In genomic region chr2:118763469-118763868, GRCm38 (mm10) we compare ENCODE assay signal across 10 mouse cellular contexts. TPM values are rescaled to one million over a fixed set of nuclear protein-coding genes. Genes with fewer than 3 reads are reported as not detected.
DNase-seq lines count a peak whose midpoint lies in the region; ATAC-seq and TF ChIP-seq lines count a peak whose summit lies in the region.
"Had no signal": no experiment of that assay in that cellular context is flagged by ENCODE, and none has a peak within 500 bp of the region (broad histone marks: within the 10 kb centered on the region; RNA-seq: fewer than 3 reads in every experiment).

No protein-coding gene starts in this region.

- H3K9me3 ChIP-seq in intestine, embryonic 14.5 days (ENCODE audit: control insufficient read depth, low read length), result no peaks in the 10 kb centered on the region
- H3K9me3 ChIP-seq in intestine, embryonic 16.5 days (ENCODE audit: control insufficient read depth, low read length), result no peaks in the 10 kb centered on the region
- no peaks in the 10 kb centered on the region for H3K9me3 ChIP-seq in heart, embryonic 14.5 days (ENCODE audit: control insufficient read depth, low read length)

- H3K4me3 ChIP-seq in intestine, embryonic 14.5 days (ENCODE audit: low read depth, low read length), result no peak overlapping the region
- H3K4me3 ChIP-seq in intestine, embryonic 16.5 days (ENCODE audit: low read length), result no peak overlapping the region
- H3K4me3 ChIP-seq in heart, embryonic 14.5 days (ENCODE audit: control insufficient read depth in 1 of 2, insufficient read depth in 1 of 2, low read depth in 1 of 2, low read length in 2 of 2), result no peak overlapping the region
- no peak overlapping the region for H3K4me3 ChIP-seq in layer of hippocampus, adult 2 months
- no peak overlapping the region for H3K4me3 ChIP-seq in olfactory bulb, adult 2 months (ENCODE audit: insufficient read depth, low read depth, low read length)

- H3K36me3 ChIP-seq in intestine, embryonic 14.5 days (ENCODE audit: control insufficient read depth, insufficient read depth, low read length), result no peaks in the 10 kb centered on the region
- no peaks in the 10 kb centered on the region for H3K36me3 ChIP-seq in intestine, embryonic 16.5 days (ENCODE audit: control insufficient read depth, insufficient read depth, low read length)
- H3K36me3 ChIP-seq in heart, embryonic 14.5 days (ENCODE audit: control insufficient read depth, insufficient read depth, low read length), result peaks cover 5% of the 10 kb centered on the region

- DNase-seq in intestine, embryonic 14.5 days (ENCODE audit: low spot score), result no peak
- peak; percentile 84 for DNase-seq in NIH3T3 (ENCODE audit: low read depth)
- peak in 1 of 2 experiments; percentile 85 for DNase-seq in layer of hippocampus, adult 2 months (ENCODE audit: low spot score in 2 of 2)
- DNase-seq in gastrocnemius, postnatal 4 days (ENCODE audit: low spot score in 2 of 2), result no peak
- DNase-seq in embryo, embryonic 10.5 days (ENCODE audit: low spot score), result no peak

- 58% methylated on average over 7 of the region's 7 CpGs for WGBS in intestine, embryonic 14.5 days
- 64% methylated on average over 7 of the region's 7 CpGs for WGBS in intestine, embryonic 16.5 days
- WGBS in heart, embryonic 14.5 days, result 66% methylated on average over 7 of the region's 7 CpGs
- 36% methylated on average over 7 of the region's 7 CpGs for WGBS in olfactory bulb, adult 2 months

- TF ChIP-seq POLR2A in olfactory bulb, adult 2 months (IDR thresholded peaks at IDR 0.05; ENCODE audit: insufficient read depth, low read depth, low read length), result no peak

- H3K27me3 ChIP-seq in intestine, embryonic 14.5 days (replicated peaks; ENCODE audit: control insufficient read depth, insufficient read depth, low read length), result no peaks in the 10 kb centered on the region
- H3K27me3 ChIP-seq in intestine, embryonic 16.5 days (replicated peaks; ENCODE audit: control insufficient read depth, insufficient read depth, low read length), result no peaks in the 10 kb centered on the region
- H3K27me3 ChIP-seq in heart, embryonic 14.5 days (ENCODE audit: control insufficient read depth, insufficient read depth, low read length), result no peaks in the 10 kb centered on the region
- H3K27me3 ChIP-seq: Patski had no signal

- no peak for TF ChIP-seq CTCF in layer of hippocampus, adult 2 months (conservative IDR thresholded peaks at IDR 0.05)
- TF ChIP-seq CTCF in olfactory bulb, adult 2 months (IDR thresholded peaks at IDR 0.05; ENCODE audit: insufficient read depth, low read depth, low read length), result no peak

- H3K4me1 ChIP-seq in intestine, embryonic 14.5 days (replicated peaks; ENCODE audit: control insufficient read depth, insufficient read depth, low read length), result peaks cover 29% of the 10 kb centered on the region
- H3K4me1 ChIP-seq in intestine, embryonic 16.5 days (ENCODE audit: control insufficient read depth, insufficient read depth, low read length), result peaks cover 52% of the 10 kb centered on the region
- H3K4me1 ChIP-seq in heart, embryonic 14.5 days (ENCODE audit: control insufficient read depth in 2 of 2, insufficient read depth in 2 of 2, low read length in 2 of 2), result peaks cover 43 to 44% of the 10 kb centered on the region in 2 experiments
- H3K4me1 ChIP-seq in olfactory bulb, adult 2 months (ENCODE audit: control insufficient read depth, insufficient read depth, low read length), result peaks cover 52% of the 10 kb centered on the region

- no peak overlapping the region for H3K9ac ChIP-seq in intestine, embryonic 14.5 days (ENCODE audit: low read length)
- H3K9ac ChIP-seq in intestine, embryonic 16.5 days (ENCODE audit: low read depth, low read length), result no peak overlapping the region; the same call in 1 of the 2 replicates
- H3K9ac ChIP-seq in heart, embryonic 14.5 days (ENCODE audit: low read length), result peak overlapping the region; percentile 28; the same call in 1 of the 2 replicates

- H3K27ac ChIP-seq in intestine, embryonic 14.5 days (ENCODE audit: low read depth), result peak overlapping the region; percentile 95; the same call in 1 of the 2 replicates
- H3K27ac ChIP-seq in intestine, embryonic 16.5 days (ENCODE audit: low read length), result no peak overlapping the region
- peak overlapping the region; percentile 98 for H3K27ac ChIP-seq in heart, embryonic 14.5 days (replicated peaks in 1 of 2; ENCODE audit: control insufficient read depth in 1 of 2, insufficient read depth in 1 of 2, low read depth in 2 of 2, low read length in 2 of 2)
- H3K27ac ChIP-seq in layer of hippocampus, adult 2 months, result peak overlapping the region; percentile 99
- H3K27ac ChIP-seq in olfactory bulb, adult 2 months (ENCODE audit: insufficient read depth, low read depth, low read length), result peak overlapping the region; percentile 98

- H3K4me2 ChIP-seq in intestine, embryonic 14.5 days (ENCODE audit: low read length), result no peak overlapping the region
- H3K4me2 ChIP-seq in intestine, embryonic 16.5 days (ENCODE audit: low read depth, low read length), result no peak overlapping the region
- H3K4me2 ChIP-seq in heart, embryonic 14.5 days (ENCODE audit: low read length), result no peak overlapping the region

- ATAC-seq in intestine, embryonic 14.5 days (replicated peaks; ENCODE audit: low FRiP score, low TSS enrichment, low read depth), result no peak
- ATAC-seq in intestine, embryonic 16.5 days, result no peak
- ATAC-seq in heart, embryonic 14.5 days (ENCODE audit: insufficient number of reproducible peaks, insufficient read depth, low FRiP score, low read depth), result 0 out of 2 replicates have a peak, but pooled peaks have one; percentile 5
- ATAC-seq: Patski had no signal

RNA-seq across cellular contexts. Expression of gene Ccdc9b, which starts 1.0 kb away (rescaled TPM):
- 1.2 and 1.4 TPM in 2 replicates for polyA plus RNA-seq in intestine, embryonic 14.5 days (2014; fragmentation: Nextera tagmentation; extraction: Ambion mirVana)
- polyA plus RNA-seq in intestine, embryonic 16.5 days (2015; fragmentation: Nextera tagmentation; extraction: Ambion mirVana), result 0.93 and 1.2 TPM in 2 replicates
- polyA plus RNA-seq in heart, embryonic 14.5 days (2014; fragmentation: Nextera tagmentation; extraction: Ambion mirVana), result 1.7 and 2.2 TPM in 2 replicates
- total RNA-seq in layer of hippocampus, adult 2 months (2021), result 1 to 10 TPM; 7.6 to 9.6 TPM
- not detected in 2 replicates for polyA plus RNA-seq in olfactory bulb, adult 2 months (2012; ENCODE audit: insufficient read depth, insufficient read length, low replicate concordance, missing spikeins)
- 10 to 100 TPM; 11.0 to 12.8 TPM for total RNA-seq in gastrocnemius, postnatal 4 days (2021)

RNA-seq across cellular contexts. Expression of gene Phgr1, which starts 9.1 kb away (rescaled TPM):
- polyA plus RNA-seq in intestine, embryonic 14.5 days (2014; fragmentation: Nextera tagmentation; extraction: Ambion mirVana), result 21.2 and 45.1 TPM in 2 replicates
- 66.6 and 66.9 TPM in 2 replicates for polyA plus RNA-seq in intestine, embryonic 16.5 days (2015; fragmentation: Nextera tagmentation; extraction: Ambion mirVana)
- polyA plus RNA-seq in heart, embryonic 14.5 days (2014; fragmentation: Nextera tagmentation; extraction: Ambion mirVana), result not detected in 2 replicates
- total RNA-seq in layer of hippocampus, adult 2 months (2021), result not detected
- polyA plus RNA-seq in olfactory bulb, adult 2 months (2012; ENCODE audit: insufficient read depth, insufficient read length, low replicate concordance, missing spikeins), result not detected in 2 replicates
- total RNA-seq in gastrocnemius, postnatal 4 days (2021), result not detected
- total RNA-seq: heart, postnatal 10 days had no signal
- polyA plus RNA-seq: Patski had no signal

RNA-seq across cellular contexts. Expression of gene Disp2, which starts 16.1 kb away (rescaled TPM):
- 2.6 and 3.0 TPM in 2 replicates for polyA plus RNA-seq in intestine, embryonic 14.5 days (2014; fragmentation: Nextera tagmentation; extraction: Ambion mirVana)
- polyA plus RNA-seq in intestine, embryonic 16.5 days (2015; fragmentation: Nextera tagmentation; extraction: Ambion mirVana), result 2.2 and 2.3 TPM in 2 replicates
- polyA plus RNA-seq in heart, embryonic 14.5 days (2014; fragmentation: Nextera tagmentation; extraction: Ambion mirVana), result 0.18 and 0.27 TPM in 2 replicates
- total RNA-seq in layer of hippocampus, adult 2 months (2021), result 100 to 1,000 TPM; 263 to 273 TPM
- polyA plus RNA-seq in olfactory bulb, adult 2 months (2012; ENCODE audit: insufficient read depth, insufficient read length, low replicate concordance, missing spikeins), result 69.0 TPM in 1 of 2 replicates, not detected in the other
- under 1 TPM; 0.13 to 0.15 TPM for total RNA-seq in gastrocnemius, postnatal 4 days (2021)

RNA-seq across cellular contexts. Expression of gene Inafm2, which starts 17.9 kb away (rescaled TPM):
- polyA plus RNA-seq in intestine, embryonic 14.5 days (2014; fragmentation: Nextera tagmentation; extraction: Ambion mirVana), result 31.9 and 37.0 TPM in 2 replicates
- polyA plus RNA-seq in intestine, embryonic 16.5 days (2015; fragmentation: Nextera tagmentation; extraction: Ambion mirVana), result 21.9 and 24.1 TPM in 2 replicates
- polyA plus RNA-seq in heart, embryonic 14.5 days (2014; fragmentation: Nextera tagmentation; extraction: Ambion mirVana), result 64.4 and 68.0 TPM in 2 replicates
- 10 to 100 TPM; 62.1 to 66.7 TPM for total RNA-seq in layer of hippocampus, adult 2 months (2021)
- not detected in 2 replicates for polyA plus RNA-seq in olfactory bulb, adult 2 months (2012; ENCODE audit: insufficient read depth, insufficient read length, low replicate concordance, missing spikeins)
- total RNA-seq in gastrocnemius, postnatal 4 days (2021), result 10 to 100 TPM in 1 of 2 experiments, 1 to 10 TPM in 1; 9.5 to 11.5 TPM

RNA-seq across cellular contexts. Expression of gene Plcb2, which starts 35.2 kb away (rescaled TPM):
- polyA plus RNA-seq in intestine, embryonic 14.5 days (2014; fragmentation: Nextera tagmentation; extraction: Ambion mirVana), result 1.4 and 1.6 TPM in 2 replicates
- 0.99 and 1.3 TPM in 2 replicates for polyA plus RNA-seq in intestine, embryonic 16.5 days (2015; fragmentation: Nextera tagmentation; extraction: Ambion mirVana)
- polyA plus RNA-seq in heart, embryonic 14.5 days (2014; fragmentation: Nextera tagmentation; extraction: Ambion mirVana), result 2.0 and 2.6 TPM in 2 replicates
- 1 to 10 TPM; 2.3 to 2.6 TPM for total RNA-seq in layer of hippocampus, adult 2 months (2021)
- polyA plus RNA-seq in olfactory bulb, adult 2 months (2012; ENCODE audit: insufficient read depth, insufficient read length, low replicate concordance, missing spikeins), result not detected in 2 replicates
- 1 to 10 TPM; 1.1 to 1.3 TPM for total RNA-seq in gastrocnemius, postnatal 4 days (2021)

Comparison
In these comparisons a context has a peak if more than half of its experiments do, and no peak if none do; other contexts are left out.
1. RNA of gene Phgr1, which starts 9.1 kb away (polyA plus RNA-seq): 66.6 to 66.9 TPM in intestine, embryonic 16.5 days and 21.2 to 45.1 TPM in intestine, embryonic 14.5 days; not detected in heart, embryonic 14.5 days and not detected in olfactory bulb, adult 2 months; every median in the first group is over 10 times any median in the second.